Mouse (Mus musculus) myocyte (in vitro differentiated cells): Measurements from ENCODE around the gene Ppil6.

ENCODE experiments used
- CEBPB ChIP-seq: IDR thresholded peaks from 2 replicates; pipeline ENCODE4 v1.6.1; 2011; ENCODE audit warnings: mild to moderate bottlenecking, moderate library complexity; ENCODE audit not compliant: poor library complexity, insufficient read depth, severe bottlenecking
- E2F4 ChIP-seq: IDR thresholded peaks from one replicate; pipeline ENCODE4 v1.6.1; 2011; ENCODE audit warnings: mild to moderate bottlenecking, control low read depth, moderate library complexity; ENCODE audit not compliant: insufficient read depth
- MAX ChIP-seq: IDR thresholded peaks from one replicate; pipeline ENCODE4 v1.6.1; 2011; ENCODE audit warnings: low read depth, mild to moderate bottlenecking, control low read depth
- MYOD1 ChIP-seq, 3 experiments: IDR thresholded peaks; one replicate each; pipeline ENCODE4 v1.6.1; 2011; ENCODE audit warnings: control low read depth in 2 of 3, low read depth in 2 of 3, mild to moderate bottlenecking in 2 of 3, moderate library complexity in 1 of 3; ENCODE audit not compliant: insufficient read length in 2 of 3, control insufficient read depth in 1 of 3
- MYOG ChIP-seq, 3 experiments: IDR thresholded peaks; one replicate each; pipeline ENCODE4 v1.6.1; 2011; ENCODE audit warnings: control low read depth in 2 of 3, low read depth in 2 of 3, mild to moderate bottlenecking in 2 of 3; ENCODE audit not compliant: insufficient read length in 2 of 3, control insufficient read depth in 1 of 3, insufficient read depth in 1 of 3
- POLR2A ChIP-seq: IDR thresholded peaks from one replicate; pipeline ENCODE4 v1.6.1; 2011; ENCODE audit warnings: low read depth, mild to moderate bottlenecking, control low read depth, moderate library complexity; ENCODE audit not compliant: insufficient read length
- POLR2AphosphoS2 ChIP-seq: IDR thresholded peaks from one replicate; pipeline ENCODE4 v1.6.1; 2011; ENCODE audit warnings: low read depth, control low read depth; ENCODE audit not compliant: insufficient read length
- REST ChIP-seq: IDR thresholded peaks from one replicate; pipeline ENCODE4 v1.6.1; 2011; ENCODE audit warnings: mild to moderate bottlenecking, control low read depth, moderate library complexity; ENCODE audit not compliant: insufficient read depth, insufficient read length
- TCF12 ChIP-seq: IDR thresholded peaks from one replicate; pipeline ENCODE4 v1.6.1; 2011; ENCODE audit warnings: mild to moderate bottlenecking, control low read depth; ENCODE audit not compliant: poor library complexity, insufficient read depth, severe bottlenecking
- USF1 ChIP-seq: IDR thresholded peaks from one replicate; pipeline ENCODE4 v1.6.1; 2011; ENCODE audit warnings: low read depth, mild to moderate bottlenecking, control low read depth, moderate library complexity

- no peak for TF ChIP-seq POLR2A
- no peak for TF ChIP-seq USF1
- no peak for TF ChIP-seq REST
- TF ChIP-seq POLR2AphosphoS2: no peak
- TF ChIP-seq TCF12: no peak
- no peak for TF ChIP-seq MAX
- no peak for TF ChIP-seq CEBPB
- TF ChIP-seq MYOG (IDR thresholded peaks at IDR 0.05; ENCODE audit: control insufficient read depth in 1 of 3, insufficient read depth in 1 of 3, insufficient read length in 2 of 3, low read depth in 2 of 3): no peak
- no peak for TF ChIP-seq E2F4
- no peak for TF ChIP-seq MYOD1 (IDR thresholded peaks at IDR 0.05; ENCODE audit: control insufficient read depth in 1 of 3, insufficient read length in 2 of 3, low read depth in 2 of 3)
Measured at GRCm38 (mm10) chr10:41489294-41489693, 945 bp upstream of the Ppil6 start.
